Mouse (Mus musculus): ENCODE measurements around the gene Mast4. TPM values are rescaled to one million over a fixed set of nuclear protein-coding genes. Genes with fewer than 3 reads are reported as not detected.
A peak's percentile ranks its signal among the peaks of the same experiment; 100 is the strongest.

Mast4 gene
- polyA plus RNA-seq, 1 experiment from 2014 or later: 36.9 TPM

DNA sequence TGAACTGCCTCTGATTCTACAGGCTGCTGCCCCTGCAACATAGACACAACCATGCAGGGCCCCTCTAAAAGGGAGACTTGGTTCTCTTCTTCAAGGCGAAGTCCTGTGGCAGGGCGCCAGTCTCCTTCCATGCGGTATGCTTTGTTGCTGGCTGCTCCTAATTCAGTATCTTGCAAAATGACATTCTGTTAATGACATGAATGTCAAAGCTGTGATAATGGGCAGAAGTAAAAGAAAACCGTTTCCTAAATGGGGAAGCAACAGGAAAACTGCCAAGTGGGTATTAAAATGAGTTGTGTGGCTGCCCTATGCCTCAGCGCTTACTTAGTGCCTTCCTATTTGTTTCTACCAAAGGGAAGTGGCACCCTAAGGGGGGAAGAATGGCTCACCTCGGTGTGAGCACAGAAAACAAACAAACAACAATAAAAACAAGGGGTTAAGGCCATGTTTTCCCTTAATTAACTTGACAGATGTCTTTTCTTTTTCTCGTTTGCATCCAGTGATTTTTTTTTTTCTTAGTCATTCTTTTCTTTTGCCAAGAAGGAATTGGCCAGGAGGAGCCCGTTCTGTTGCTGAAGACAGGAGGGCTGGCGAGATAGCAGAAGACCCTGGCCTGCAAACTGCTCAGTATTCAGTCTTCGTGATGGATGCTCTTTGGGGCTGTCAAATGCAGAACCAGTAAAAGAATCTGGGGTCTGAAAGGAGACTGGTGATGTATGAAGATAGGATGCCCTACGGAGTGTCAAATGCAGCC is 468.1 kb downstream of the Mast4 start:
- H3K4me1 ChIP-seq (ENCODE audit: control insufficient read depth, insufficient read depth, low read length): peaks cover 40% of the 10 kb centered on the region
- no peak overlapping the region for H3K4me3 ChIP-seq (ENCODE audit: low read length)
- no peak overlapping the region for H3K9ac ChIP-seq (ENCODE audit: low read length)
- peak; percentile 88 for ATAC-seq (replicated peaks; ENCODE audit: extremely low read depth, insufficient read depth, low FRiP score)
- peaks cover 6% of the 10 kb centered on the region for H3K9me3 ChIP-seq (replicated peaks; ENCODE audit: control insufficient read depth, low read length)
- no peaks in the 10 kb centered on the region for H3K27me3 ChIP-seq (ENCODE audit: control insufficient read depth, insufficient read depth, low read length)
- peak overlapping the region; percentile 88 for H3K27ac ChIP-seq (ENCODE audit: low read length)
- WGBS: 22% methylated on average over 11 of the region's 11 CpGs
- peaks cover 7% of the 10 kb centered on the region for H3K36me3 ChIP-seq (ENCODE audit: control insufficient read depth, insufficient read depth)
- peak overlapping the region; percentile 32 for H3K4me2 ChIP-seq (ENCODE audit: low read depth, low read length)

DNA sequence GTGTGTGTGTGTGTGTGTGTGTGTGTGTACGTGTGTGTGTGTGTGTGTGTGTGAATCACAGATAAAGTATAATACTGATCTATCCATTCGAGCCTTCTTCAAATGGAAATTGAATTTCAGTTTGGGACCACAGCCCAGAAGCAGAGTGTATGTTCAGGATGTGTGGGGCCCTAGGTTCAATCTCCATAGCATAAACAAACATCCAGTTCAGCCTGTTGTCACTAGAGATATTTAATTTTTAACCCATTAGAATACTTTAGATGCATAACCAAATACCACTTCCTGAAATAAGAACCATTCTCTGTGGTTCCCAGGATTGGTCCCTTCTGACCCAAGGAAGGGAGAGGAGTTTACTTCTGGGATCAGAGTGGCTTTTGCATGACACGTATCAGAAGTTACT is 468.8 kb downstream of the Mast4 start:
- Histone ChIP-seq H3K9me3 (replicated peaks; ENCODE audit: control insufficient read depth, low read length) (peaks cover 6% of the 10 kb centered on the region), H3K27me3 (ENCODE audit: control insufficient read depth, insufficient read depth, low read length) (no peaks in the 10 kb centered on the region), H3K27ac (ENCODE audit: low read length) (peak overlapping the region; percentile 88), H3K4me3 (ENCODE audit: low read length) (no peak overlapping the region), H3K36me3 (ENCODE audit: control insufficient read depth, insufficient read depth) (peaks cover 7% of the 10 kb centered on the region), H3K4me1 (ENCODE audit: control insufficient read depth, insufficient read depth, low read length) (peaks cover 39% of the 10 kb centered on the region), H3K9ac (ENCODE audit: low read length) (no peak overlapping the region), H3K4me2 (ENCODE audit: low read depth, low read length) (peak overlapping the region; percentile 32; the same call in 1 of the 2 replicates)
- 44% methylated on average over 3 of the region's 3 CpGs for WGBS
- no peak for ATAC-seq (replicated peaks; ENCODE audit: extremely low read depth, insufficient read depth, low FRiP score)

DNA sequence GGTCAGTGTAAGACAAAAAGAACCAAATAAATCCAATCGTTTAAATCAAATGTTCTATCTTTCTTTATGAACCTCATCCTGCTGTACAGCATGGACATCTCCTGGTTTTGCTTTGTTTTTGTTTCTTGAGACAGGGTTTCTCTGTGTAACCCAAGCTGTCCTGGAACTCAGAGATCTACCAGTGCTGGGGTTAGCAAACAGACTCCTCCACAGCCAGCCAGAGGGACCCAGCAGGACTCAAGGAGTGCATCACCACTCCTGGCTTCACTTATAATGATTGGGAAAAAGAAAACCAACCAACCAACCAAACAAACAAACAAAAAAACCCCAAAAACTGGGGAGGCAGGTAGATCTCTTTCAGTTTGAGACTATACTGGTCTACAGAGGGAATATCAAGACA is 469.5 kb downstream of the Mast4 start:
- WGBS: 59% methylated on average over 1 of the region's 1 CpGs
- Histone ChIP-seq H3K4me3 (ENCODE audit: low read length) (no peak overlapping the region), H3K9me3 (replicated peaks; ENCODE audit: control insufficient read depth, low read length) (peaks cover 6% of the 10 kb centered on the region), H3K27ac (ENCODE audit: low read length) (peak overlapping the region; percentile 42; the same call in 1 of the 2 replicates), H3K27me3 (ENCODE audit: control insufficient read depth, insufficient read depth, low read length) (no peaks in the 10 kb centered on the region), H3K4me1 (ENCODE audit: control insufficient read depth, insufficient read depth, low read length) (peaks cover 39% of the 10 kb centered on the region), H3K4me2 (ENCODE audit: low read depth, low read length) (no peak overlapping the region), H3K36me3 (ENCODE audit: control insufficient read depth, insufficient read depth) (peaks cover 7% of the 10 kb centered on the region), H3K9ac (ENCODE audit: low read length) (no peak overlapping the region)
- no peak for ATAC-seq (replicated peaks; ENCODE audit: extremely low read depth, insufficient read depth, low FRiP score)

DNA sequence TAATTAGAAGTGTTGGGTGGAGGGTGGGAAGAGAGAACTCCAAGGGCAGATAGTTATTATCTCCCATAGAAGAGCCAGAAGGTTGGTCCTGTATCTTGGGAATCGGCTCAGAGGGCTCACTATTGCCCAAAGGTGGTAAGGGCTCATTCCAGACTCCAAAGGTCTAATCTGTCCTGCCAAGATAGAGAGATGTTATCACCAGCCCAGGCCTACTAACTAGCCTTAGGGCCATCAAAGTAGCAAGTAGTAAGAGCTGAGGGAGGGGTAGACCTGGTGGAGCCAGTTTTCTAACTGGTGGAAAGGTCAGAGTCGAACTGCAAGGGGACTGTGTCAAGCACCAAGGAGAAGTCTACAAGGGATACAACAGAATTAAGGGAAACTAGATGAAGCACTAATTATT is 470.2 kb downstream of the Mast4 start:
- no peak overlapping the region; the same call in 1 of the 2 replicates for H3K27ac ChIP-seq (ENCODE audit: low read length)
- H3K36me3 ChIP-seq (ENCODE audit: control insufficient read depth, insufficient read depth): peaks cover 7% of the 10 kb centered on the region
- peaks cover 6% of the 10 kb centered on the region for H3K9me3 ChIP-seq (replicated peaks; ENCODE audit: control insufficient read depth, low read length)
- ATAC-seq (replicated peaks; ENCODE audit: extremely low read depth, insufficient read depth, low FRiP score): no peak
- no peaks in the 10 kb centered on the region for H3K27me3 ChIP-seq (ENCODE audit: control insufficient read depth, insufficient read depth, low read length)
- no peak overlapping the region for H3K4me3 ChIP-seq (ENCODE audit: low read length)
- no peak overlapping the region for H3K4me2 ChIP-seq (ENCODE audit: low read depth, low read length)
- 69% methylated on average over 2 of the region's 2 CpGs for WGBS
- peaks cover 39% of the 10 kb centered on the region for H3K4me1 ChIP-seq (ENCODE audit: control insufficient read depth, insufficient read depth, low read length)
- H3K9ac ChIP-seq (ENCODE audit: low read length): no peak overlapping the region

DNA sequence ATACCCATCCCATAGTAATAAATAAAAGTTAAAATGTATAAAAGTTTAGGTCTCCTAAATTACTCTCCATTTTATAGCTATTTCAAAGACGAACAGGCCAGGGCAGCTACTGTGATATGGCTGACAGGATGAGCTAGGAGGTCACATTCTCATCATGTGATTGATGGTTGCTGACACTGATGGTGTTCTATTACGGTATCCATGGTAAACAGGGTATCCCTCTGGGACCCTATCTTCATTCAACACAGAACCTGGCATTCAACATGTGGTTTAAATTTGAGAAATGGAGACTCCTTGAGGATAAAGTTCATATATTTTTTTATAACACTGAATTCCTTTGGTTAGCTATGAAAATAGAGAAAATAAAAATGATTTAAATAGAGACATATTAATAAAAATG is 471.3 kb downstream of the Mast4 start:
- H3K36me3 ChIP-seq (ENCODE audit: control insufficient read depth, insufficient read depth): peaks cover under 1% of the 10 kb centered on the region; the same call in 1 of the 2 replicates
- H3K9me3 ChIP-seq (replicated peaks; ENCODE audit: control insufficient read depth, low read length): peaks cover under 1% of the 10 kb centered on the region; the same call in 1 of the 2 replicates
- ATAC-seq (replicated peaks; ENCODE audit: extremely low read depth, insufficient read depth, low FRiP score): no peak
- H3K4me2 ChIP-seq (ENCODE audit: low read depth, low read length): no peak overlapping the region
- WGBS: 68% methylated on average over 2 of the region's 2 CpGs
- H3K27ac ChIP-seq (ENCODE audit: low read length): no peak overlapping the region
- peaks cover 40% of the 10 kb centered on the region for H3K4me1 ChIP-seq (ENCODE audit: control insufficient read depth, insufficient read depth, low read length)
- H3K27me3 ChIP-seq (ENCODE audit: control insufficient read depth, insufficient read depth, low read length): no peaks in the 10 kb centered on the region
- no peak overlapping the region for H3K9ac ChIP-seq (ENCODE audit: low read length)
- no peak overlapping the region for H3K4me3 ChIP-seq (ENCODE audit: low read length)

DNA sequence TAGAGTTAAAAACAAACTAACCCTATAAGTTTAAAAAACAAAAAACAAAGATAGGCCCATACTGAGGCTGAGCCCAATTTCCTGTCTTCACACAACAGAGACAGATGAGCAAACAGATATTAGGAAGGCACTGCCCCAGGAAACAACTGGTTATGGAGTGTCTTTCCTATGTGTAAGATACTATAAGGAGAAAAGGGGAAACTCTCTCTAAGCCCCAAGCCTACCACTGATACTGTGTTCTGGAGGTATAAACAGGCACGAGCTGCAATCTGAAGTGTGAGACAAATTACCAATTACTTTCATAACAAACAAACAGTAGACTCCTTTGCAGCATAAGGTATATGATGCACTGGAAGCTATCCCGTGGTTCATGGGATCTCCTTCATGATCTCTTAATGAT is 471.9 kb downstream of the Mast4 start:
- peaks cover 46% of the 10 kb centered on the region for H3K4me1 ChIP-seq (ENCODE audit: control insufficient read depth, insufficient read depth, low read length)
- no peak overlapping the region for H3K4me2 ChIP-seq (ENCODE audit: low read depth, low read length)
- H3K36me3 ChIP-seq (ENCODE audit: control insufficient read depth, insufficient read depth): no peaks in the 10 kb centered on the region
- H3K9ac ChIP-seq (ENCODE audit: low read length): no peak overlapping the region
- no peak for ATAC-seq (replicated peaks; ENCODE audit: extremely low read depth, insufficient read depth, low FRiP score)
- H3K4me3 ChIP-seq (ENCODE audit: low read length): no peak overlapping the region
- no peaks in the 10 kb centered on the region for H3K27me3 ChIP-seq (ENCODE audit: control insufficient read depth, insufficient read depth, low read length)
- 66% methylated on average over 2 of the region's 2 CpGs for WGBS
- H3K27ac ChIP-seq (ENCODE audit: low read length): no peak overlapping the region
- no peaks in the 10 kb centered on the region for H3K9me3 ChIP-seq (replicated peaks; ENCODE audit: control insufficient read depth, low read length)

DNA sequence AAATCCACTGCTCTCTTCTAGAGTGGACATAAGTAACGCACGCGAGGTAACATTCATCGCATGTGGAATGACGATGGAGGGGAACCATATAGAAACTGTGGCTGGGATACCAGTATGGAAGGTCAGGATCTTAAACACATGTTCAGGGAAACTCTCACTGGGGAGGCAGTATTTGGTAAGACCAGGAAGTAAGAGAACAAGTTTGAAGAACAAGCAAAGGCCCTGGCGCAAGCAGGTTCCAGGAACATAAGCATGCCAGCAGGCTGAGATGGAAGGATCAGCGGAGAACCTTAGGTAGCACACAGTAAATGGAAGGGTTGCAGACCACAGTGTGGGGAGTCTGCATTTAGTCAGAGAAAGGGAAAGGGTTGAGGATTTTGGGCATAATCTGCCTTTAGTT is 473.6 kb downstream of the Mast4 start:
- Histone ChIP-seq H3K36me3 (ENCODE audit: control insufficient read depth, insufficient read depth) (no peaks in the 10 kb centered on the region), H3K4me1 (ENCODE audit: control insufficient read depth, insufficient read depth, low read length) (peaks cover 39% of the 10 kb centered on the region), H3K9me3 (replicated peaks; ENCODE audit: control insufficient read depth, low read length) (no peaks in the 10 kb centered on the region), H3K4me3 (ENCODE audit: low read length) (no peak overlapping the region), H3K4me2 (ENCODE audit: low read depth, low read length) (no peak overlapping the region), H3K27ac (ENCODE audit: low read length) (0 out of 2 replicates have a peak overlapping the region, but pooled peaks have one; percentile 30), H3K27me3 (ENCODE audit: control insufficient read depth, insufficient read depth, low read length) (no peaks in the 10 kb centered on the region), H3K9ac (ENCODE audit: low read length) (no peak overlapping the region)
- 84% methylated on average over 7 of the region's 7 CpGs for WGBS
- no peak for ATAC-seq (replicated peaks; ENCODE audit: extremely low read depth, insufficient read depth, low FRiP score)

DNA sequence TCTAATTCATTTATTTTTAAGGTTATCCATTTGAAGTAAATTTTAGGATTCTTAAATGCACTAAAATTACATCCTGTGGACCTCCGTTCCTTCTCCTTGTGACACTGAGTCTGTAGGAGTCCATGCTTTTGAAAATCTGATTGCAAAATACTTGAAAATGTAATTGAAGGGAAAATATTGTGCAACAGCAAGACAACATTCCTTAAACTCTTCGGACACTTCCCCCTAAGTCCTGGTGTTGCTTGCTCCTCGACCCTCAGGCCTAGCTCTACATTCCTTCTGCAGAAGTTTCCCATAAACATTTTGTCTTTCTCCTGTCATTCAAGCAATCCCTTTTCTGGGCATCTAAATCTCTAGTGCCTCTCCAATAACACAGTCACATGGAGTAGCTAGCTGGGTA is 474.2 kb downstream of the Mast4 start:
- H3K27ac ChIP-seq (ENCODE audit: low read length): 0 out of 2 replicates have a peak overlapping the region, but pooled peaks have one; percentile 30
- no peak overlapping the region for H3K4me3 ChIP-seq (ENCODE audit: low read length)
- no peaks in the 10 kb centered on the region for H3K27me3 ChIP-seq (ENCODE audit: control insufficient read depth, insufficient read depth, low read length)
- H3K9ac ChIP-seq (ENCODE audit: low read length): no peak overlapping the region
- H3K36me3 ChIP-seq (ENCODE audit: control insufficient read depth, insufficient read depth): no peaks in the 10 kb centered on the region
- peaks cover 34% of the 10 kb centered on the region for H3K4me1 ChIP-seq (ENCODE audit: control insufficient read depth, insufficient read depth, low read length)
- ATAC-seq (replicated peaks; ENCODE audit: extremely low read depth, insufficient read depth, low FRiP score): no peak
- 53% methylated on average over 3 of the region's 3 CpGs for WGBS
- H3K9me3 ChIP-seq (replicated peaks; ENCODE audit: control insufficient read depth, low read length): no peaks in the 10 kb centered on the region
- H3K4me2 ChIP-seq (ENCODE audit: low read depth, low read length): no peak overlapping the region

DNA sequence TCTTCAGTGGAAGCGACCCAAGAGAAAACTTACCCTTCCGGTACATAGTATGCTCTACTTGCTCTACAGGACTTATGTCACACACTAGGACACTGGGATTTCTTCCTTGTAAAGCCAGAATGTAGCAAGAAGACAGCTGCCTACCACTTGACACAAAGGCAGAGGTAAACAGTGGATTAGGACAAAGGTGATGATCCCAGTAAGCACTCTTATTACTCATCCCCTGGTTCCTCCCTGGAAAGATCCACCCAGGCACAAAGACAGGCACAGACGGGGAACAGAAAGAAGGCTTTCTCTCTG is 476.8 kb downstream of the Mast4 start:
- no peak overlapping the region for H3K9ac ChIP-seq (ENCODE audit: low read length)
- no peaks in the 10 kb centered on the region for H3K36me3 ChIP-seq (ENCODE audit: control insufficient read depth, insufficient read depth)
- no peak overlapping the region for H3K4me2 ChIP-seq (ENCODE audit: low read depth, low read length)
- peak overlapping the region; percentile 47 for H3K27ac ChIP-seq (ENCODE audit: low read length)
- peaks cover 24% of the 10 kb centered on the region for H3K4me1 ChIP-seq (ENCODE audit: control insufficient read depth, insufficient read depth, low read length)
- 48% methylated on average over 3 of the region's 3 CpGs for WGBS
- H3K27me3 ChIP-seq (ENCODE audit: control insufficient read depth, insufficient read depth, low read length): no peaks in the 10 kb centered on the region
- no peaks in the 10 kb centered on the region for H3K9me3 ChIP-seq (replicated peaks; ENCODE audit: control insufficient read depth, low read length)
- no peak overlapping the region for H3K4me3 ChIP-seq (ENCODE audit: low read length)
- no peak for ATAC-seq (replicated peaks; ENCODE audit: extremely low read depth, insufficient read depth, low FRiP score)

Data from heart, embryonic 16.5 days (tissue).